Mouse (Mus musculus) CH12.LX (cell line): ENCODE measurements at regions not wholly inside any gene's neighbourhood (a gene's known extent, or its start where the extent isn't known, plus 50 kb on each side); places are given as distances from the start of the nearest gene placed in this dataset.

ENCODE experiments used
- DNase-seq: peaks from one replicate; pipeline ENCODE4 v3.0.0-alpha.2; 2013; ENCODE audit errors: extremely low read depth
- H3K27ac ChIP-seq: 2 replicates; pipeline ENCODE4 v1.5.1; 2012; ENCODE audit warnings: low read depth, mild to moderate bottlenecking, control low read depth, moderate library complexity; ENCODE audit not compliant: insufficient read depth
- H3K27me3 ChIP-seq: replicated peaks from 2 replicates; pipeline ENCODE3; 2012; ENCODE audit warnings: inconsistent platforms
- H3K36me3 ChIP-seq, 2 experiments: replicated peaks in 1 of 2; 2 replicates each; pipeline versions ENCODE3 to v1.6.1; 2012; ENCODE audit warnings: inconsistent platforms in 1 of 2, low read length in 1 of 2, mild to moderate bottlenecking in 1 of 2, mixed read lengths in 1 of 2, moderate library complexity in 1 of 2; ENCODE audit not compliant: control insufficient read depth in 1 of 2, insufficient read depth in 1 of 2
- H3K4me1 ChIP-seq, 2 experiments: 2 replicates each; pipeline ENCODE4 v1.6.1; 2012; ENCODE audit warnings: inconsistent platforms in 1 of 2, moderate library complexity in 1 of 2; ENCODE audit not compliant: insufficient read depth in 2 of 2, control insufficient read depth in 1 of 2
- H3K4me2 ChIP-seq: 2 replicates; pipeline ENCODE4 v1.6.1; 2012; ENCODE audit warnings: low read depth, mild to moderate bottlenecking, control low read depth; ENCODE audit not compliant: poor library complexity, insufficient read depth, severe bottlenecking
- H3K4me3 ChIP-seq, 3 experiments: fragments of 150-350 bp in 1 of 3; sonication (generic) in 1 of 3; replicated peaks in 1 of 3; 2 replicates each; pipeline versions ENCODE3 to v1.5.1; 2011 to 2012; ENCODE audit warnings: low read depth in 2 of 3, low read length in 2 of 3, mild to moderate bottlenecking in 2 of 3, moderate library complexity in 2 of 3, control low read depth in 1 of 3, improper control_type of control experiment in 1 of 3, inconsistent platforms in 1 of 3, mixed read lengths in 1 of 3; ENCODE audit not compliant: poor library complexity in 1 of 3
- H3K79me2 ChIP-seq: replicated peaks from 2 replicates; pipeline ENCODE4 v1.6.1; 2012; ENCODE audit warnings: mild to moderate bottlenecking, moderate library complexity; ENCODE audit not compliant: control insufficient read depth, poor library complexity, insufficient read depth, severe bottlenecking; ENCODE audit errors: extremely low read depth
- H3K9ac ChIP-seq: 2 replicates; pipeline ENCODE4 v1.6.1; 2012; ENCODE audit warnings: low read depth, mild to moderate bottlenecking, control low read depth, moderate library complexity; ENCODE audit not compliant: insufficient read depth
- H3K9me3 ChIP-seq: replicated peaks from 2 replicates; pipeline ENCODE3; 2012; ENCODE audit warnings: low read length, inconsistent platforms, mixed read lengths
- BHLHE40 ChIP-seq: IDR thresholded peaks from 2 replicates; pipeline ENCODE4 v1.6.1; 2011; ENCODE audit warnings: mild to moderate bottlenecking, low read depth, low read length, improper control_type of control experiment
- ELF1 ChIP-seq: IDR thresholded peaks from 2 replicates; pipeline ENCODE4 v1.6.1; 2014; ENCODE audit warnings: low read depth, mild to moderate bottlenecking, inconsistent platforms, low read length, improper control_type of control experiment
- EP300 ChIP-seq: IDR thresholded peaks from 2 replicates; pipeline ENCODE4 v1.6.1; 2011; ENCODE audit warnings: low read length, improper control_type of control experiment
- ETS1 ChIP-seq: conservative IDR thresholded peaks from 2 replicates; pipeline ENCODE4 v1.6.1; 2012; ENCODE audit warnings: low read depth, mild to moderate bottlenecking, inconsistent platforms, low read length, improper control_type of control experiment, moderate library complexity
- HCFC1 ChIP-seq: IDR thresholded peaks from 2 replicates; pipeline ENCODE4 v1.6.1; 2012; ENCODE audit warnings: low read depth, mild to moderate bottlenecking, inconsistent platforms, low read length, improper control_type of control experiment
- IRF4 ChIP-seq: IDR thresholded peaks from 2 replicates; pipeline ENCODE4 v1.6.1; 2014; ENCODE audit warnings: low read depth, mild to moderate bottlenecking, inconsistent platforms, low read length, improper control_type of control experiment
- KAT2A ChIP-seq: IDR thresholded peaks from 2 replicates; pipeline ENCODE4 v1.6.1; 2012; ENCODE audit warnings: low read length, improper control_type of control experiment, inconsistent platforms; ENCODE audit not compliant: insufficient replicate concordance
- MAFK ChIP-seq: IDR thresholded peaks from 2 replicates; pipeline ENCODE4 v1.6.1; 2011; ENCODE audit warnings: low read length, improper control_type of control experiment; ENCODE audit not compliant: insufficient replicate concordance
- NRF1 ChIP-seq: IDR thresholded peaks from 2 replicates; pipeline ENCODE4 v1.6.1; 2014; ENCODE audit warnings: low read depth, mild to moderate bottlenecking, inconsistent platforms, low read length, improper control_type of control experiment, moderate library complexity
- PAX5 ChIP-seq: IDR thresholded peaks from 2 replicates; pipeline ENCODE4 v1.6.1; 2012; ENCODE audit warnings: low read length, inconsistent platforms, mixed read lengths
- TBP ChIP-seq: conservative IDR thresholded peaks from 2 replicates; pipeline ENCODE4 v1.6.1; 2011; ENCODE audit warnings: low read depth, low read length, improper control_type of control experiment
- UBTF ChIP-seq: IDR thresholded peaks from 2 replicates; pipeline ENCODE4 v1.6.1; 2012; ENCODE audit warnings: low read depth, mild to moderate bottlenecking, inconsistent platforms, low read length, improper control_type of control experiment, moderate library complexity
- ZC3H11A ChIP-seq: IDR thresholded peaks from 2 replicates; pipeline ENCODE4 v1.6.1; 2012; ENCODE audit warnings: low read depth, mild to moderate bottlenecking, inconsistent platforms, low read length, improper control_type of control experiment
- ZMIZ1 ChIP-seq: IDR thresholded peaks from 2 replicates; pipeline ENCODE4 v1.6.1; 2012; ENCODE audit warnings: low read depth, mild to moderate bottlenecking, inconsistent platforms, low read length, improper control_type of control experiment
- dilution Hi-C: fragments of 300-500 bp; cut with MboI; formaldehyde crosslinking; loops from 2 replicates; pipeline ENCODE4 v1.14.3; 2020; ENCODE audit warnings: low sequenced_read_pairs; ENCODE audit not compliant: extremely low pct_unique_long_range_greater_than_20kb, extremely low pct_ligation_motif_present
- in situ Hi-C: fragments of 300-500 bp; cut with MboI; formaldehyde crosslinking; loops from 3 replicates; pipeline ENCODE4 v1.14.3; 2019; ENCODE audit warnings: low sequenced_read_pairs, low pct_ligation_motif_present, low pct_unique_long_range_greater_than_20kb, mixed read lengths

- TF ChIP-seq KAT2A (no peak), EP300 (no peak)
- TF ChIP-seq, all 38 proteins: peak for 0
- Histone ChIP-seq H3K27me3 (no peaks in the 10 kb centered on the region), H3K4me3 (no peak overlapping the region), H3K9ac (no peak overlapping the region), H3K4me2 (no peak overlapping the region), H3K27ac (no peak overlapping the region), H3K4me1 (no peaks in the 10 kb centered on the region), H3K36me3 (no peaks in the 10 kb centered on the region), H3K9me3 (no peaks in the 10 kb centered on the region), H3K79me2 (no peaks in the 10 kb centered on the region)
- in situ Hi-C loops (no loop called here), dilution Hi-C loops (no loop called here)
- no peak for DNase-seq
These were observed 100.0 kb downstream of the 4930544G11Rik start for GRCm38 (mm10) chr6:66052386-66052785.

- Histone ChIP-seq H3K27ac (no peak overlapping the region), H3K4me3 (no peak overlapping the region), H3K4me1 (no peaks in the 10 kb centered on the region), H3K9ac (no peak overlapping the region), H3K36me3 (no peaks in the 10 kb centered on the region), H3K9me3 (no peaks in the 10 kb centered on the region), H3K4me2 (no peak overlapping the region), H3K79me2 (no peaks in the 10 kb centered on the region), H3K27me3 (no peaks in the 10 kb centered on the region)
- no peak for DNase-seq
- dilution Hi-C loops, result no loop called here
- in situ Hi-C loops, result no loop called here
- no peak for TF ChIP-seq ETS1
- TF ChIP-seq PAX5, result no peak
- TF ChIP-seq MAFK, result no peak
- no peak for TF ChIP-seq BHLHE40
- TF ChIP-seq ZC3H11A, result no peak
- no peak for TF ChIP-seq IRF4
- TF ChIP-seq ZMIZ1, result no peak
- no peak for TF ChIP-seq TBP
- no peak for TF ChIP-seq UBTF
- TF ChIP-seq ELF1, result no peak
These were observed 100.8 kb downstream of the 4930544G11Rik start for GRCm38 (mm10) chr6:66053197-66053596.

GRCm38 (mm10) chr6:66068874-66069273 lies 116.5 kb downstream of the 4930544G11Rik start:
- no peak for DNase-seq

More at GRCm38 (mm10) chr6:66068874-66069273, 116.5 kb downstream of the 4930544G11Rik start:
- in situ Hi-C loops, result no loop called here
- Histone ChIP-seq H3K4me1 (peaks cover 0 to 6% of the 10 kb centered on the region in 2 experiments; a peak in 1 of 4 replicates), H3K4me3 (no peak overlapping the region), H3K27ac (no peak overlapping the region), H3K4me2 (no peak overlapping the region), H3K27me3 (no peaks in the 10 kb centered on the region), H3K36me3 (no peaks in the 10 kb centered on the region), H3K9ac (no peak overlapping the region), H3K9me3 (no peaks in the 10 kb centered on the region), H3K79me2 (no peaks in the 10 kb centered on the region)
- TF ChIP-seq HCFC1 (no peak), NRF1 (peak; percentile 56; the same call in 1 of the 2 replicates)
- dilution Hi-C loops, result no loop called here
